Mouse (Mus musculus) urinary bladder, postnatal 0 days (tissue): ENCODE results near the gene Zfp488. TPM values are rescaled to one million over a fixed set of nuclear protein-coding genes. Genes with fewer than 3 reads are reported as not detected.

Source experiments
- polyA plus RNA-seq: library from polyadenylated mRNA; unstranded; fragments of >200 nt; fragmentation: Nextera tagmentation; extraction: Ambion mirVana; gene quantifications from 2 replicates; pipeline ENCODE4 v1.2.1, GENCODE M21; 2015

The Zfp488 gene
- polyA plus RNA-seq = 0.02 and 0.04 TPM in 2 replicates

DNA sequence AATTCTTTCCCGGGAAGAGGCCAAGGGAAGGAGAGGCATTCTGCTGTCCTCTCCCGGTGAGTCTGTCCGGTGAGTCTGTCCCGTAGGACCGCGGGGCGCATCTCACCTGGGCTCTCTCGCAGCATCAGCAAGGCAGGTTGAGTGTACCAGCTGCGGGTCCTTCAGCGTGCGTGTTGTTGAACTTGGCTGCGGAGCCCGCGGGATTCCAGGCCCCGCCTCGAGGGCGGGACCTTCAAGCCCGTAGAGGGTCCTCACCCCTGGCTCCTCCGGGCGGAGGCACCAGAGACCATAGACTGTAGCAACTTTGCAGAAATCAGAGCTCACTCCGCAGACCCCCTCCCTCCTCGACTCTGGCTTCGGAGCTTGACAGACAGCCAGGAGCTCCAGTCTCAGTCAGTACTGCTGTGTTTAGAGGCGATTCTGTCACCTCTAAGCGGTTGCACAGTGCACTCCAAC lies at the start of gene Zfp488:
Gene Zfp488, minus strand, starts transcription at position 161 of the 456 bp plus-strand sequence.

DNA sequence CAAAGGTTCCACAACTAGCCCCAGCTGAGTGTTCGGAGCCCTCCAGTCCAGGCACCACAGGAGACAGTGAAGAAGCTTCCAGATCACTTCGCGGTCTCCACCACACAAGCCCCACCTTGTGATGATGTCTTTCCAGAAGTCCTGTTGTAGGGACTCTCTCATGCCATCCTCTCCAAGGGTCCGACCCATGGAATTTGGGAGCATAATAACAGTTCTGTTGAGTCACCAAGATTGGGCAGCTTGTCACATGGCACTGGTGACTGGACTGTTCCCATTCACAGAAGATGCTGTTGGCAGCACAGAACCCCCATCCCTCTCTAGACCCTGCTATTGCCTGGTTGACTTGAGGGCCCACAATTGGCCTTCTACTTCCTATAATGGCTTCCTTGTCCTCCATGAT lies 37.8 kb upstream of the Zfp488 start, which contains the start of gene Gm5460:
Gene Gm5460, plus strand, starts transcription at position 378 of the 400 bp plus-strand sequence.

DNA sequence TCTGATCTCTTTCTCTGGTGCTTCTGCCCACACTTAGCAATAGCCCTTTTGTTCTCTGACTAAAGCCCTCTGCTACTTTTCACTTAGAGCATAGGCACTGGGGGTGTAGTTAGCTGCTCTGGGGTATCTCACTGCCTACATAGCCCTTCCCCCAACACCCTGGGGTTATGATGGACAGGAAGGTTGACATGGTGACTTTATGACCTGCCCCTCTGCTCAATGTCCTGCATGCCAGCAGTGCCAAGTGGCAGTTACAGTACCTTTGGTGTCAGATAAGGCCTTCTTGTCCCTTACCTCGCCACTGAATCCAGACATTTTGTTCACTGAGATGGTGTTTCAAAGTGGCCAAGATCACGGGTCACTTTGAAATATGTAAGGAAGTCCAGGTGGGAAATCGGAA lies 36.5 kb upstream of the Zfp488 start, which contains the start of gene Gm30083:
Gene Gm30083, minus strand, starts transcription at position 120 of the 400 bp plus-strand sequence.

DNA sequence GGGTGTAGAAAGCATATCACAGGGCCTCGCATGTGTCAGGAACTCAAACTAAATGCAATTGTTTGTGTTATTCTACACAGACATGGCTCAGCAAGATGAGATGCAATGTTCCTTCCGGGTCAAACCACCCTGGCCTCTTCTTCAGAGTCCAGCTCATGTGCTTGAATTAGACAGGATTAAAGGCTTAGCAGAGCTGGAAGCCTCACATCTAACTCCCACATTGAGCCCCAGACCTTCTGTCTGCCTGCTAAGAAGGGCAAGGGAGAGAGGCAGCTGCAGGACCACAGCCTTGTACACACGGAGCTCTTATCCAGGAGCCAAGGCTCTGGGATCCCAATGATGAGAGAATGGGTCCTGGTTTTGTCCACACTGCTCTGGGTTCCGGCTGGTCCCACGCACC lies 24.8 kb downstream of the Zfp488 start, which contains the start of gene Rbp3:
Gene Rbp3, plus strand, starts transcription at position 243 of the 400 bp plus-strand sequence.

DNA sequence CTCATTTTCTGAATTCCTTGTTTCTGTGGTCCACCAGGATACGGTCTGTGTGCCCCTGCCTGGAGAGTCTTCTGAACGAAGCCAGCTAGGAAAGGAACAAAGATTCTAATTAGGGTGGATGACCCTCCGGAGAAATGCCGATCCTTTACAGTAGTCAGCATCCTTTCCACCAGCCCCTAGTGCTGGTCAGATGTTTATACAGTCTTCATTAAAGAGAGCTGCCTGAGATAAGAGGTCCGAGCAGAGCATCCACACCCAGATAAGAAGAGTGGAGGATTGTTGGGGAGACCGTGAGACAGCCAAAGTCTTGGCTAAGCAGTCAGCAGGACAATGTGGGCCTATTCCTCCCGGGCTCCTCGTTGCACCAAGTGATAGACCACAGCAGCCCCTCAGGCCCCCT lies 37.8 kb downstream of the Zfp488 start, which contains the start of gene Gdf2:
Gene Gdf2, plus strand, starts transcription at position 301 of the 400 bp plus-strand sequence.

DNA sequence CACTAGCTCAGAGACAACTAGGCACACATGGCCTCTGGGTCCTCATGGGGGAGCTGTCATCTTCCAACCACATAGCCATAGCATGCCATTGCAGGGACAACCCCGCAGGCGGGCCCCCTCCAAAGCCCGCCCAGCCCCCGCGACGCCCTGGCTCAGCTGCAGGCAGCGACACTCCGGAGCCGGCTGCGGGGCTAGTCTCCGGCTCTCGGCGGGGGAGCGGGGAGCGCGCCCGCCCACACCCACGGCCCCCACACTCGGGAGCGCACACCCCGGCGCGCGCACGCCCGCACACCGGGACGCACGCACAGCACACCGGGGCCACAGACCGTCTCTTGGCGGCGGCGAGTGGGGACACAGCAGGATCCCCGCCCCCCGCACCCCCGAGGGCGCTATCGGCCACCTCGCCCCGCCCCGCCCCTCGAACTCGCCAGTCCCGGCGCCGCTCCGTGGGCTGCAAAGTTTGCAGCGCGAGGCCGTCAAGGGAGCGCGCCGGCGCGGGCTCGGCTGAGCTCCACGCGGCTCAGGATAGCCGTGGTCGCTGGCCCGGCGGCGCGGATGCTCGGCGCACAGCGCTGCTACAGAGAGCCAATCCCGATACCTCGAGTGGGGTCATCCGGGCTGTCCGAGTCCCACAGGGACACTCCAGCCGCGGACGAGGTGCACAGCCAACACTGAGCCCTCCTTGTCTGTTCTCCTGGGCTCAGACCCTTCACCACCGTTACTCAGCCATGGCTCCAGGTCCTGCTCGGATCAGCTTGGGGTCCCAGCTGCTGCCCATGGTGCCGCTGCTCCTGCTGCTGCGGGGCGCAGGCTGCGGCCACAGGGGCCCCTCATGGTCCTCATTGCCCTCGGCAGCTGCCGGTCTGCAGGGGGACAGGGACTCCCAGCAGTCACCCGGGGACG lies 55.1 kb downstream of the Zfp488 start, which contains the start of gene Gdf10:
Gene Gdf10, plus strand, starts transcription at position 420 of the 903 bp plus-strand sequence.

Other genes starting within 250 kb of the Zfp488 start
- 3.0 and 4.5 TPM in 2 replicates for gene Gdf10, start 55.2 kb downstream of the Zfp488 start, polyA plus RNA-seq
- not detected in 2 replicates for gene Gdf2, start 37.7 kb downstream of the Zfp488 start, polyA plus RNA-seq
- not detected in 2 replicates for gene Rbp3, start 24.8 kb downstream of the Zfp488 start, polyA plus RNA-seq
- 0.06 and 0.23 TPM in 2 replicates for gene Gm30083, start 36.4 kb upstream of the Zfp488 start, polyA plus RNA-seq
- gene Gm5460, start 38.0 kb upstream of the Zfp488 start, polyA plus RNA-seq = not detected in 2 replicates
- gene Antxrl, start 73.9 kb upstream of the Zfp488 start, polyA plus RNA-seq = not detected in 2 replicates
- 33.0 and 47.8 TPM in 2 replicates for gene Anxa8, start 107.2 kb upstream of the Zfp488 start, polyA plus RNA-seq
- gene A630023A22Rik, start 124.0 kb upstream of the Zfp488 start, polyA plus RNA-seq = 10.1 and 23.3 TPM in 2 replicates
- 2.7 and 4.1 TPM in 2 replicates for gene Npy4r, start 173.7 kb upstream of the Zfp488 start, polyA plus RNA-seq
- 0.18 and 0.47 TPM in 2 replicates for gene Gprin2, start 222.9 kb upstream of the Zfp488 start, polyA plus RNA-seq
- 1.3 and 1.5 TPM in 2 replicates for gene Syt15, start 240.8 kb upstream of the Zfp488 start, polyA plus RNA-seq